Mouse (Mus musculus): ENCODE measurements at regions not wholly inside any gene's neighbourhood (a gene's known extent, or its start where the extent isn't known, plus 50 kb on each side); places are given as distances from the start of the nearest gene placed in this dataset.

- DNase-seq: no peak
Measured at GRCm38 (mm10) chr9:32910641-32911040, 274.6 kb downstream of the Ets1 start.

DNA sequence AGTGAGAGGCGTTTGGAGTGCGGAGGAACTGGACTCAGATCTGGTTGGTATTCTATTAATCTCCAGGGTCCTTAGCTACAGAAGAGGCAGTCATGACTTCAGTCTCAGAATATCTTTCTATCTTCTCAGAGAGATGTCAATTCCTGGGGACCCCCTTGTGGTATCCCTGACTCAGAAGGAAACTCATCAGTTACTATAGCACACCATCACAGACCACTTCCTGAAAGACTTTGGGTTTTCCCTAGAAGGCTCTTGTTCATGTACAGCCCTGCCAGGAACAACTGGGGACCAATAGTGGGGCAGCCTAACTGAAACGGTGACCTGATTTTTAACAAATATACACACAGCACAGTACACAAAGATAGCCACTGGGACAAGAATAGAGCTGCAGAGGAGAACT lies 279.6 kb downstream of the Ets1 start:
- DNase-seq: no peak

DNA sequence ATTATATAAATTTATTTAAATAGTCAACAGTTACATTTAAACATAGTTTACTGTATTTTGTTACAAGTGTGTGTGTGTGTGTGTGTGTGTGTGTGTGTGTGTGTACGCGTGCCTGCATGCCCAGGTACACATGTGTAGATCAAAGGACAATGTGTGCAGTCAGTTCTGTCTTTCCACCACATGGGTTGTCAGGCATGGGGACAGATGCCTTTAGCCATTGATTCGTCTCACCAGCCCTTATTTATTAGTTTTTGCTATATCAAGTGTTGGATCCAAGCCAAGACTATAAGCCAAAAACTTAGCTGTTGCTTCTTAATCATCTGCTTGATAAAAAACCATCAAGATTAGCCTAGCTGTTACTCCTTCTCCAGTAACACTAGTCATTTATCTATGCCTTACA lies 280.7 kb downstream of the Ets1 start:
- no peak for DNase-seq

DNA sequence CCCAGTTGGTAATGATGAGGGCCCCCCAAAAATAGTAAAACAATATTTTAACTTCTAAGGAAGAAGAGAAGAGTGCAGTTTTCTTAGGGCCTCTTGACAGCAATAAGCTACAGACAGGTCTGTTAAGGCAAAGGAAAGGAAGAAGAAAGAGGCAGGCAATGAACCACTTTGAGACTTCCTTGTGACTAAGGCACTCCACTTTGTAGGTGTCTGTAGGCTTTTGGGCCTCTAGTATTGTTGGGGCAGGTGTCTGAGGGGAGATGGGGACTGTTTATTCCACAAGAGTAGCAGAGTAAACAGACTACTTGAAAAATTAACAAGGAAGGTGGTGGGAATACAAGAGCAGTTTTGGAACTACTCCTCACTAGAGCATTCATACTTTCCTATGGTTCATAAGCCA lies 287.9 kb downstream of the Ets1 start:
- no peak for DNase-seq

GRCm38 (mm10) chr9:32924333-32924886 lies 288.4 kb downstream of the Ets1 start:
- DNase-seq: no peak

DNA sequence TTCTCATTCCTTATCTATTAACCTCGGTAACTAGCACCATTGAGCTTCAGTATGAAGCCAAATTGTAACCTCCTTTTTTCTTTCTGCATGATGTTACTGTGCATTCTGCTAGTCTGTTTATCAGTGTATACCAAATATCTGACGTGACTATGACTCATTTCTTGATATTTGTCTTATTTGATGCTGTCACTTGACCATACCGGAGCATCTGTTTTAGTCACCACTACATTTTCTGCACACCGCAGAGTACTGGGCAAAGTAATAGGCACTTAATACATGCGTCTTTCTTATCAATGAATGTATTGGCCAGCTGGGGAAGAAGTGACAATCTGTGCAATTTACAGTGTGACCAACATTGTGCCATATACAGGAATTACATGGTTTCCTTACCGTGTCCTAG lies 289.0 kb downstream of the Ets1 start:
- no peak for DNase-seq

DNA sequence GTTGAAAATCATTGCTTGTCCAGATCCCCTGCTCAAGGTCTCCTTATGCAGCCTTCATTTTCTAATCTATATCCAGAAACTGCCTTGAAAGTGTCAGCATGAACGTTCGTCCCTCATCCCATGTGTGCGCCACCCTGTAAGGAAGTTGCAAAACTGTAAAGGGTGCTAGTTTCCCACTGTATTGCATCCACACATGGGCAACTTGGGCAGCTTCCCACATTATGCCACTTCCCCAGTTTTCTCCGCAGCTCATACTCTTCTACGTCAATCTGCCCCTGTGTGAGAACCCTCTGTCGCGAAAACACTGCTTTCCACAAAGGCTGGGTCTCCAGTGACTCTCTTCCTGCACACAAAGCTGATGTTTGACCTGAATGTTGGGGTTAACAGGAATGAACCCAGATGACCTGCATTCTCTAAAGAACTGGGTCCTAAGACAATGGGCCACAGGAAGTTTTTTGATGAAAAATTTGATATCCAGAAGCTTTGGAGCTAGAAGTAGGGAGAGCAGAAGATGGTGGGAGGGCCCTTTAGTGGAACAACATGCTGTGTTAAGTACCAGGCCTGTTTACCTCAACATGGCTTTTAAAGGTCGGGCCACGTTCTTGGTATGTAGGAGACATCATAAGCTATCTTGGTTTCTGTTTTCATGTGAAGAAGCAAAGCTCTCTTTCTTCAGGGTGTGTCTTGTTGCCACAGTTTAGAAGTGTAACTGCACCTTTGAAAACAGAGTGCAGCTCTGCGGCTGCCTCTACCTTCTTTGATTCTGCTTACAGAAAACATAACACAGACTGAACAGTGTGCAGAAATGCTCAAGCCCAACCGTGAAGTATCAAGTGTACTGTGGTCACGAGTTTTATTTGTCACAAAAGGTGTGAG lies 289.9 kb downstream of the Ets1 start:
- DNase-seq: no peak

GRCm38 (mm10) chr9:32927656-32928055 lies 291.6 kb downstream of the Ets1 start:
- DNase-seq: no peak

DNA sequence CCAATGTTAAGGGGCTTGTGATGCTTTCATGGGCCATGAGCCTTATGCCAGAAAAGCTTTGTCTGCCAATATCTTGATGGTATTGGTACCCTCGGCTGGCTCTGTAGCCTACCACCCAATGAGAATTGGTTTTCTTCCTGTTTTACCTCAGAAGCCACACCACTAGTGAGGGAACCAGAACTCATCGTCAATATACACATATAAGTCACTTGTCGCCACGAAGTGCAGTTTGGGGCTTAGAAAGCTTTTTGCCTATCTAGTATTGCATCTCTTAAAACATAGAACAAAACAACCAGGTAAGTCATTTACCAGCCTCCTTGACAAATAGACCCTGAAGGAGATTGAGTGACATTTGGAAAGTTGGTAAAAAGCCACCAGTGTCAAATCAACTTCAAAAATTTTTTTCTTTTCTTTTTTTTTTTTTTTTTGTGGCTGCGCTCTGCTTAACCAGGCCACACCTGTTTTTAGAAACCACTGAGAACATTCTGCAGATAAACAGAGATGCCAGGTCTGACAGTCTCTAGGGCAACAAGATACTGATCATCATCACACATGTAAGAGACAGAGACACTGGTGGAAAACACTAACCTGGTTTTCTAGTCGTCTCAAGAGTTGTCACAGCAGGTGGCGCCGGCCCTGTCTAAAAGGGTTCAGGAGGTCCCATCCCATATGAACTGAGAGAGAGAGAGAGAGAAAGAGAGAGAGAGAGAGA lies 292.4 kb downstream of the Ets1 start:
- DNase-seq: no peak

DNA sequence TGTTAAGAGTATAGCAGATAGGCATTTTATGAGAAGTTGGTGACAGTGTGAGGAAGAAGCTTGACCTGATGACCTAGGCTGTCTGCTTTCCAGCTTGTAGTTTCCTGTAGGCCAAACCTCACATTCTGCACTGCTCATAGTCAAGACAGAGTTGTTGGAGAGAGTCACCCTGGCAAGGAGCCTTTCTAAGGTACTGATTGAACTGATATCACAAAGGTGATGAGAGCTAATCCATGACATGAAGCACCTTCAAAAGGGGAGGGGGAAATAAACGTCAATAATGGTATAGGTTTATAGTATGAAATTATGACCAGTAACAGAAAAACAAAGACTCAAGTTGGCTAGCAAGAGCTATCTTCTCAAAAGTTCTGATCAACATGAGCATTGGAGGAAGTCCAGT lies 293.3 kb downstream of the Ets1 start:
- DNase-seq: no peak

DNA sequence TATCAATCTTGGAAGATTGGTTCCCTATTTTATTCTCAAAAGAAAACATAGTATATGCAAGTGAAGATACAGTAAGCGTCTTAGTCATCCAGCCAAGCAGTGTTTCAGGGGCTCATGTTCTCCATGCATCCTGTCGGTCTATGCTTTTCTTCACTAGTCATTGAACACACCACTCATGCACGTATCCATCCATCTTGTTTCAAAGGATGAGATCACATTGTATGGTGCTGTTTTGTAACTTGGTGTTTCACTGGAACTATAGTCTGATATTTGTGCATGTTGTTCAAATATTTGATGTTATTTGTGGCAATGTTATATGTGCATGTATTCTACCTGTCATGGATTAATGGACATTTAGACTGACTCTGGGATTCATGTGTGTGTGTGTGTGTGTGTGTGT lies 293.8 kb downstream of the Ets1 start:
- no peak for DNase-seq

DNA sequence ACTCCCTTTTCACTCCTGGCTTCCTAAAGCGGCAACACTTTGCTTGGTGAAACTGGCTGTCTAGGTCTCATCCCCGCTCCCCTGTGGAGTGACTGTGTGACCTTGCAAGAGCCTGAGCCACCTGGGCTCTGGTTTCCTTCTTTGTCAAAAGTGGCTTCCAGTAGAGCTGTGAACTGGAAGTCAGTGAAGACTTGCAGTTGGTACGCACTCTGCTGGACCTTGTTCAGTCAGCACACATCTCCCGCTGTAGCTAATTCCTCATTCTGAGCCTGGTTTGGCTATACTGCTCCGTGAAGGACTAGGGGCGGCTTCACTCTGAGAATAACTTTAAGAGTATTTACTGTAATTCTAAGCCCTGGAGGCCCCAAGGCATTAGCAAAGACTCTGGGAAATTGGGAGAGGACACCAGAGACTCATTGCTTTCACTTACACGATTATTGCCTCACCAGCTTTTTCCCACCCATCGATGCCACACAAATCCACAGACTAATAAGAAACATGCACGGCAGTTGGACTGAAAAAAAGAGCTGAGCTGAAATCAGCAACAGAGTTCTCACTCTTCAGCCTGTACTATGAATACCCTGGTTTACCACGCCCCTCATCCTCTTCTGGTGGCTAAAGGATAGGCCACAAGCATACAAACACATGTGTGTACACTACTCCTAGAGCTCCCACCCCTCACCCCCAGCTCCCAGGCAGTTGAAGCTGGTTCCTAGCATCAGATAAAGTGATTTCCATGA lies 295.4 kb downstream of the Ets1 start:
- no peak for DNase-seq

- peak; percentile 67 to 75 for DNase-seq
Measured at GRCm38 (mm10) chr9:32933237-32934071, 297.4 kb downstream of the Ets1 start.

GRCm38 (mm10) chr9:32934436-32934835 lies 298.4 kb downstream of the Ets1 start:
- DNase-seq: no peak

GRCm38 (mm10) chr9:32936462-32936861 lies 300.4 kb downstream of the Ets1 start:
- DNase-seq: no peak

DNA sequence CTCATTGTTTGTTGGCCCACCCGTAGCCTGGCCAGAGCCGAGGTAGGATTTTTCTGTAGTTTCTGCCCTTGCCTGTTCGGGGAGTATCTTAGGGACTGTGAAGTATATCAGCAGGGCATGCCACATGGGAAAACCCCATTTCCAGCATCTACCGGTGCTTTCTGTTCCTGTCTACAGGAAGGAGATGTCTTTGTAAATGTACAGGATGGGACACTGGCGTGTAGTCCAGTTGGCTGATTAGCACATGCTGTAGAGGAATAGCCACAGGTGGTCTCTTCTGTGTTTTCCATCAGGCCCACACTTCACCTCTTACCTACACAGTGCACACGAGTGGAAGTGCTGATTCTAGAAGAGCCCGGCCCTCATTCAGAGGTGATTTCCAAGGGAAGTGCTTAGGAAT lies 301.4 kb downstream of the Ets1 start:
- DNase-seq: peak in 1 of 2 experiments; percentile 32

DNA sequence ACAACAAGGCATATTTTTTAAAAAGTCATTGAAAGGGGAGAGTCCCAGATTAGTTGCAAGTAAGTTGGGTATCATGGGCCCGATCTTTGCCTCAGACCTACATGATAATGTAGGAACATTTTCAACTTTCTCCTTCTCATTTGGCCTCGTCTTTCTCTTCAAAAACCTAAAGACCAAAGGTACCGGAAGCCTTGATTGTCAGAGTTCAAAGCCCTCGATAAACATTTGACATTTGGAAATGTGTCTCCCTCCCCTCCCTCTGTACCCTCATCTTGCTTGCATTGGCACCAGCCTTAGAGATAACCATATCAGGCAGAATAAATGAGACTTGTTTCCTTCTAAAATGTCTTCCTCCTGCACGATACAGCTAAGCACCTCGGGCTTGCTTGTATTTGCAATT lies 302.8 kb downstream of the Ets1 start:
- DNase-seq: no peak

DNA sequence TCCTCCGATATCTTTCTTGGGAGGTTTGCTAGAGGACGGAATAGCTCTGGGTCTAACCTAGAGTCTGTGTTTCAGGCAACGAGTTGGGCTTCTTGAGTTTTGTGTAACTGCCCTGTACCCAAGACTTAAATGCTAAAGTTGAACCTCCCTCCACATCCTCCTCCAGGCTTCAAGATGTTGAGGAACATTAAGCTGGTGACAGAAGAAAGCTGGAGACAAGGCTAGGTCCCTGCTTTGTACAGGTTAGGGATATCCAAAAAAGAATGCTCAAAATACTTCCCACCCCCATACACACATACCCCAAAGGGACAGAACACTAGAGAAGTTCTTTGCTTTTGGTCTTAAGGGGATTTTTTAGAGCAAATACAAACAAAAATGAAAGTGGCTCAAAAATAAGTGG lies 303.6 kb downstream of the Ets1 start:
- no peak for DNase-seq

DNA sequence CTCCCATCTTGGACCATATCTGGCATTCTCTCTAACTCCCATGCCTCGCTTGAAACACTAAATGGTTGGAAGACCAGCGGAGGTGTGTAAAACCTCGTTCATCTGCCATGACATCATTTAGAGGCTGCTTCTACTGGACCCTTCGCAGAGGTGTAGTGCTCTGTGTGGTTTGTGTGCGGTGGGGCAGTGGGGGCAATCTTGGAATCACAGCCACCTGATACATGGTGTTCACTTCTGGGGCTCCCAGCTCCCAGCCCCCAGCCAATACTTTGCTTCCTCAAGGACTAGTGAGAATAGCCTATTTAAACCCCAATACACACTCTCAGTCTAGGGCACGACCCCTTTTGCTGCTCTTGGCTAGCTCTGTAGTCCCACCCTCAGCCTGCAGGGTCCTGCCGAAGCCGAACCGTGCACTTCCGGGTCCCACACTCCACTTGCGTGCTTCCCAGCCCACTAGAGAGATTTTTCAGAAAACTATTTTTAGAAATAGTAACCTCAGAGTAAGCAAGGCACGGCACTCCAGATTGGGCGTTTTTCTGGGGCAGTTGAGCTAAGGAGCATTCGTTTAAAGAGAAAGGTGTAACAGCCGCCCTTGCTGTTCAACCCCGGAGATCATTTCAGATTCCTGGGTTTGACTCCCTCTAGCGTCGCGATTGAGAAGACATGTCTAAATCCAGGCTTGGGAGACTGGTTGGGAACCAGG lies 304.2 kb downstream of the Ets1 start:
- peak; percentile 83 to 92 for DNase-seq

- no peak for DNase-seq
Measured at GRCm38 (mm10) chr9:32940919-32941767, 305.1 kb downstream of the Ets1 start.

- no peak for DNase-seq
Measured at GRCm38 (mm10) chr9:32941768-32942030, 305.7 kb downstream of the Ets1 start.

Data from kidney, postnatal 25 days (tissue).